Mouse (Mus musculus): ENCODE measurements around the gene Erich6.

- no peak for TF ChIP-seq POLR2A (IDR thresholded peaks at IDR 0.05; ENCODE audit: low read depth, low read length)
- no peak for TF ChIP-seq CTCF (IDR thresholded peaks at IDR 0.05; ENCODE audit: extremely low read depth, insufficient read length, insufficient replicate concordance, low read depth, low read length)
Observed at GRCm38 (mm10) chr3:58647179-58647578, 10.2 kb upstream of the Erich6 start.
